Mouse (Mus musculus) limb, embryonic 14.5 days (tissue): Measurements from ENCODE around the gene Sumf2. TPM values are rescaled to one million over a fixed set of nuclear protein-coding genes. Genes with fewer than 3 reads are reported as not detected.
"Not testable (repeated sequence)": the region's sequence is repeated elsewhere in the genome, so short reads cannot be mapped to it uniquely, and the experiment has no call there.

Experiments
- ATAC-seq: fragments of 200-750 bp; cut with Nextera tagmentation; 2 replicates; pipeline ENCODE4 v1.8.0; 2017; ENCODE audit warnings: low read depth, moderate number of reproducible peaks, moderate TSS enrichment; ENCODE audit not compliant: low FRiP score
- DNase-seq: peaks from one replicate; pipeline ENCODE4 v3.0.0-alpha.2; 2015; ENCODE audit warnings: low spot score
- H3K27ac ChIP-seq: fragments of 300-500 bp; sonication (generic); replicated peaks from 2 replicates; pipeline ENCODE4 v1.5.1; 2014; ENCODE audit warnings: low read depth, mild to moderate bottlenecking, low read length, moderate library complexity, mixed read lengths
- H3K27me3 ChIP-seq: fragments of 300-500 bp; sonication (generic); 2 replicates; pipeline ENCODE4 v1.6.1; 2014; ENCODE audit warnings: low read length, mixed read lengths; ENCODE audit not compliant: control insufficient read depth, insufficient read depth
- H3K36me3 ChIP-seq: fragments of 300-500 bp; sonication (generic); 2 replicates; pipeline ENCODE4 v1.6.1; 2014; ENCODE audit warnings: mild to moderate bottlenecking, low read length, moderate library complexity, mixed read lengths; ENCODE audit not compliant: control insufficient read depth, insufficient read depth
- H3K4me1 ChIP-seq: fragments of 300-500 bp; sonication (generic); 2 replicates; pipeline ENCODE4 v1.6.1; 2014; ENCODE audit warnings: antibody characterized with exemption, low read length, mixed read lengths; ENCODE audit not compliant: control insufficient read depth, insufficient read depth
- H3K4me2 ChIP-seq: fragments of 300-500 bp; sonication (generic); replicated peaks from 2 replicates; pipeline ENCODE4 v1.6.1; 2014; ENCODE audit warnings: low read depth, mild to moderate bottlenecking, low read length, moderate library complexity; ENCODE audit not compliant: severe bottlenecking
- H3K4me3 ChIP-seq: fragments of 300-500 bp; sonication (generic); replicated peaks from 2 replicates; pipeline ENCODE4 v1.5.1; 2014; ENCODE audit warnings: low read length
- H3K9ac ChIP-seq: fragments of 300-500 bp; sonication (generic); 2 replicates; pipeline ENCODE4 v1.6.1; 2014; ENCODE audit warnings: mild to moderate bottlenecking, low read depth, low read length, moderate library complexity; ENCODE audit not compliant: severe bottlenecking
- H3K9me3 ChIP-seq: fragments of 300-500 bp; sonication (generic); 2 replicates; pipeline ENCODE4 v1.6.1; 2016; ENCODE audit warnings: low read length; ENCODE audit not compliant: control insufficient read depth
- POLR2A ChIP-seq: fragments of 200-500 bp; IDR thresholded peaks from 2 replicates; pipeline ENCODE4 v1.8.0; 2012; ENCODE audit warnings: inconsistent platforms, mild to moderate bottlenecking, moderate library complexity, borderline replicate concordance; ENCODE audit not compliant: insufficient read depth, insufficient read length; ENCODE audit errors: extremely low read depth
- WGBS: fragments of 180-500 bp; shearing (Covaris S2); extraction: QIAGEN DNeasy Blood & Tissue Kit; methylation state at CpG from one replicate; pipeline ENCODE4 v1.1.7; 2014; 5-methylcytosine and 5-hydroxymethylcytosine counted together
- polyA plus RNA-seq, 2 experiments: library from polyadenylated mRNA; depleted of rRNA in 1 of 2; stranded (reverse) in 1 of 2; unstranded in 1 of 2; fragments of >200 nt; fragmentation: Nextera tagmentation in 1 of 2; extraction: Ambion mirVana in 1 of 2; gene quantifications; 2 replicates each; pipeline versions ENCODE4 v1.2.1 to v1.2.3; 2012 to 2014

Gene Sumf2
- polyA plus RNA-seq, 2 experiments = 50.1 to 53.8 TPM

DNA sequence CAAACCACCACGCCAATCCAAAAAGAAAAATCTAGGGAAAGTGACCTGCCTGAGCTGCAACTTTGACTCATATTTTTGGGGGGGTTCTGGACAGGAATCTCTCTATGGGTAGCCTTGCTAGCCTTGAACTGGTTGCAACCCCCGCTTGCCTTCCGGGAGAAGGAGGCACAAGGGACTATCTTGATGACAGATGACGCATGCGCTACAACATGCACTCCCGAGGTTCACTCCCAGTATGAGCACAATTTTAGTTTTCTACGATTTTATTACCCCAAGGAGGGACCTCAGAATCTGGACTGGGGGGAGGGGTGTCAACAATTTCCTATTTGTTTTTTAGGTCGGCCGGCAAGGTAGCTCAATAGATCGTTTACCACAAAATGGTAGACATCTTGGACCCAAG is 39.5 kb downstream of the Sumf2 start:
- no peak overlapping the region for H3K27ac ChIP-seq
- no peaks in the 10 kb centered on the region for H3K27me3 ChIP-seq
- DNase-seq (no peak), ATAC-seq (no peak)
- H3K4me2 ChIP-seq = peak overlapping the region; percentile 82
- H3K9me3 ChIP-seq = no peaks in the 10 kb centered on the region
- WGBS = 35% methylated on average over 10 of the region's 10 CpGs
- H3K4me1 ChIP-seq = peaks cover 7% of the 10 kb centered on the region; the same call in 1 of the 2 replicates
- no peak for TF ChIP-seq POLR2A
- peak overlapping the region; percentile 88 for H3K9ac ChIP-seq
- peak overlapping the region; percentile 81 for H3K4me3 ChIP-seq
- H3K36me3 ChIP-seq = peaks cover 24% of the 10 kb centered on the region

DNA sequence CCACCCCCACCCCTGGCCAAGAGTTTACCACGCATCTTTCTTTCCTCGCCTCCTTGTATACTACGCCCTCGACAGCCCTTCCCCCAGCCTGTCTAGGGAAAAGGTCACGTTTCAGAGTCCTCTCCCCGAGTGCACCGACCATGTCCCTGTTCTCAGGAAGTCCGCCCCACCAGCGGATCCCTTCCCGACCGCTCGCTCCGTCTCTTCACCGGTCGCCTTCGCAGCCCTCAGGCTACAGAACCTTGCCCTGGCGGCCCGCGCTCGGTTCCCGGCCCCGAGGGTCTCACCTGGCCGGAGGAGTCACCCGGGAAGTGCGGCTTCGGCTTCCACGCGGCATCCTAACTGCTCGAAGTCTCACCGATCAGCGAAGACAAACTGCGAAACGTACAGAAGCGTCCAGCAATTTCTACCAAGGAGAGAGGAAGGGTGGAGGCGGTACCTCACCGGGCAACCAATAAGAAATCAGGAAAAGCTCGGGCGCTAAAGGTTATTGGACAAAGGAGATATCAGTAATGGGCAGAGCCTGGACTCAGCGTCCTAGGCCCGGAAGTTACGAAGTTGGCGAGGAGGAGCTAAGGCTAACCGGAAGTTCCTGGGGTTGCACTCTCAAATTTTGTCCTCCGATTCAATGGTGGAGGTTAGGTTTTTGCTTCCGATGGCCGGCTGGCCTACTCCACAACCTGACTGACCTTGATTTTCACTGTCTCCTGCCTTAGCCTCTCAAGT is 40.3 kb downstream of the Sumf2 start, which contains the start of gene Chchd2:
Gene Chchd2 (minus strand): TSS at position 560 of the 726 bp plus-strand sequence.
- H3K4me2 ChIP-seq = peak within 1 kb of the TSS; percentile 82
- DNase-seq (peak; percentile 99), ATAC-seq (peak; percentile 100)
- peak within 1 kb of the TSS; percentile 93 for H3K27ac ChIP-seq
- TF ChIP-seq POLR2A = peak; percentile 71; the same call in 1 of the 2 replicates
- H3K4me1 ChIP-seq = peaks cover 7% of the 10 kb centered on the region; the same call in 1 of the 2 replicates
- H3K9ac ChIP-seq = peak within 1 kb of the TSS; percentile 88
- 1% methylated on average over 46 of the region's 46 CpGs for WGBS
- no peaks in the 10 kb centered on the region for H3K9me3 ChIP-seq
- H3K36me3 ChIP-seq = peaks cover 17% of the 10 kb centered on the region
- H3K27me3 ChIP-seq = no peaks in the 10 kb centered on the region
- H3K4me3 ChIP-seq = peak within 1 kb of the TSS; percentile 81

DNA sequence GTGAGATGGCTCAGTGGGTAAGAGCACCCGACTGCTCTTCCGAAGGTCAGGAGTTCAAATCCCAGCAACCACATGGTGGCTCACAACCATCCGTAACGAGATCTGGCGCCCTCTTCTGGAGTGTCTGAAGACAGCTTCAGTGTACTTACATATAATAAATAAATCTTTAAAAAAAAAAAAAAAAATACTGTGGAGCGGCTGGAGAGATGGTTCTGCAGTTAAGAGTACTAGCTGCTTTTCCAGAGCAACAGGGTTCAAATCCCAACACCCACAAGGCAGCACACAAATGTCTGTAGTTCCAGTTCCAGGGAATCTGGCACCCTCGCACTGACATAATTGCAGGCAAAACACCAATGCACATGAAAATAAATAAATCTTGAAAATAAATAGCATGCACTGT is 43.6 kb downstream of the Sumf2 start:
- H3K27ac ChIP-seq, ATAC-seq, H3K4me3 ChIP-seq, H3K36me3 ChIP-seq, H3K4me2 ChIP-seq, H3K9ac ChIP-seq, H3K27me3 ChIP-seq, H3K9me3 ChIP-seq, DNase-seq: not testable (repeated sequence)
- peaks cover 11% of the 10 kb centered on the region; the same call in 1 of the 2 replicates for H3K4me1 ChIP-seq
- WGBS = 86% methylated on average over 4 of the region's 7 CpGs

- WGBS = 1% methylated on average over 42 of the region's 44 CpGs
- Histone ChIP-seq H3K4me3 (peak within 1 kb of the TSS; percentile 64), H3K4me1 (peaks cover 7% of the 10 kb centered on the region), H3K36me3 (no peaks in the 10 kb centered on the region), H3K27me3 (no peaks in the 10 kb centered on the region), H3K9me3 (no peaks in the 10 kb centered on the region), H3K27ac (0 out of 2 replicates have a peak within 1 kb of the TSS, but pooled peaks have one; percentile 6), H3K9ac (peak within 1 kb of the TSS; percentile 66), H3K4me2 (peak within 1 kb of the TSS; percentile 76)
- DNase-seq (peak; percentile 96), ATAC-seq (peak; percentile 99)
- TF ChIP-seq POLR2A = no peak
These were observed 48.7 kb downstream of the Sumf2 start, which contains the start of gene Zbed5 for GRCm38 (mm10) chr5:129895198-129896088. Gene Zbed5 (plus strand): TSS chr5:129895723.

GRCm38 (mm10) chr5:129898449-129898848 is 51.7 kb downstream of the Sumf2 start, which contains the start of gene Phkg1:
Gene Phkg1 (minus strand): TSS chr5:129898549.
- Histone ChIP-seq H3K4me1 (peaks cover 7% of the 10 kb centered on the region), H3K9ac (no peak within 1 kb of the TSS), H3K36me3 (peaks cover 15% of the 10 kb centered on the region), H3K4me3 (no peak within 1 kb of the TSS), H3K27me3 (no peaks in the 10 kb centered on the region), H3K9me3 (no peaks in the 10 kb centered on the region), H3K4me2 (no peak within 1 kb of the TSS), H3K27ac (no peak within 1 kb of the TSS)
- DNase-seq (no peak), ATAC-seq (no peak)
- no peak for TF ChIP-seq POLR2A
- WGBS = 100% methylated on average over 1 of the region's 1 CpGs
